Comparison of ENCODE assay signal across 21 mouse cellular contexts in genomic region chr11:116247502-116248222, GRCm38 (mm10). TPM values are rescaled to one million over a fixed set of nuclear protein-coding genes. Genes with fewer than 3 reads are reported as not detected.
DNase-seq lines count a peak whose midpoint lies in the region; ATAC-seq and TF ChIP-seq lines count a peak whose summit lies in the region.
"Had no signal": no experiment of that assay in that cellular context is flagged by ENCODE, and none has a peak within 500 bp of the region (broad histone marks: within the 10 kb centered on the region; RNA-seq: fewer than 3 reads in every experiment).

No protein-coding gene starts in this region.

- peaks cover 68% of the 10 kb centered on the region for H3K36me3 ChIP-seq in lung, postnatal 0 days (ENCODE audit: insufficient read depth, low read length)

- TF ChIP-seq EP300 in lung, postnatal 0 days (IDR thresholded peaks at IDR 0.05): no peak; the same call in 1 of the 2 replicates

- TF ChIP-seq POLR2A in lung, adult 2 months (IDR thresholded peaks at IDR 0.05; ENCODE audit: borderline replicate concordance, extremely low read depth, low read depth, low read length): no peak

- no peak overlapping the region for H3K9ac ChIP-seq in lung, postnatal 0 days (replicated peaks; ENCODE audit: low read depth)
- H3K9ac ChIP-seq: forebrain, embryonic 12.5 days; heart, embryonic 15.5 days; limb, embryonic 12.5 days; neural tube, embryonic 13.5 days had no signal

- DNase-seq in lung, postnatal 0 days (ENCODE audit: low spot score): peak; percentile 83
- DNase-seq in lung, adult 2 months: no peak
- DNase-seq in gonadal fat pad, adult 2 months (ENCODE audit: low read depth): peak; percentile 65
- peak; percentile 60 to 75 for DNase-seq in kidney, postnatal 25 days
- no peak for DNase-seq in layer of hippocampus, adult 2 months (ENCODE audit: low spot score in 2 of 2)
- DNase-seq in adrenal gland, postnatal 36 days: no peak
- DNase-seq in thymus, postnatal 10 days (ENCODE audit: low spot score in 2 of 2): no peak
- DNase-seq: cerebellum, postnatal 36 days; heart, adult 11 months; layer of hippocampus, postnatal 36 days; right cerebral cortex, postnatal 25 days had no signal

- no peaks in the 10 kb centered on the region for H3K9me3 ChIP-seq in lung, postnatal 0 days (ENCODE audit: low read length)
- H3K9me3 ChIP-seq: forebrain, embryonic 12.5 days; heart, embryonic 15.5 days; hindbrain, embryonic 10.5 days; limb, embryonic 12.5 days; neural tube, embryonic 13.5 days had no signal

- 0 out of 2 replicates have a peak overlapping the region, but pooled peaks have one; percentile 9 for H3K27ac ChIP-seq in lung, postnatal 0 days (ENCODE audit: low read length)
- H3K27ac ChIP-seq in layer of hippocampus, adult 2 months: no peak overlapping the region
- H3K27ac ChIP-seq: forebrain, embryonic 12.5 days; heart, embryonic 15.5 days; hindbrain, embryonic 10.5 days; limb, embryonic 12.5 days; neural tube, embryonic 13.5 days had no signal

- H3K4me2 ChIP-seq in lung, postnatal 0 days (replicated peaks; ENCODE audit: low read depth, low read length): no peak overlapping the region
- H3K4me2 ChIP-seq: forebrain, embryonic 12.5 days; heart, embryonic 15.5 days; limb, embryonic 12.5 days; neural tube, embryonic 13.5 days had no signal

- WGBS in lung, postnatal 0 days: 56% methylated on average over 14 of the region's 14 CpGs
- WGBS in lung, adult 2 months: 72% methylated on average over 14 of the region's 14 CpGs

- peak; percentile 95 for ATAC-seq in lung, postnatal 0 days
- ATAC-seq: activated CD4-positive, CD25-positive, alpha-beta regulatory T cell, adult 4 months; CD4-positive, CD25-positive, alpha-beta regulatory T cell, adult 4 months had no signal

- no peaks in the 10 kb centered on the region for H3K4me1 ChIP-seq in lung, postnatal 0 days (ENCODE audit: insufficient read depth, low read depth, low read length)
- H3K4me1 ChIP-seq in lung, adult 2 months (ENCODE audit: control insufficient read depth, insufficient read depth, low read length): no peaks in the 10 kb centered on the region
- H3K4me1 ChIP-seq: forebrain, embryonic 12.5 days; limb, embryonic 12.5 days; neural tube, embryonic 13.5 days had no signal

- no peak overlapping the region for H3K4me3 ChIP-seq in lung, postnatal 0 days (ENCODE audit: low read depth, low read length)
- H3K4me3 ChIP-seq in lung, adult 2 months (replicated peaks; ENCODE audit: extremely low read depth, low read depth, low read length): no peak overlapping the region
- H3K4me3 ChIP-seq in layer of hippocampus, adult 2 months: no peak overlapping the region
- H3K4me3 ChIP-seq: forebrain, embryonic 12.5 days; heart, embryonic 15.5 days; hindbrain, embryonic 10.5 days; limb, embryonic 12.5 days; neural tube, embryonic 13.5 days had no signal

- no peaks in the 10 kb centered on the region for H3K27me3 ChIP-seq in lung, postnatal 0 days (replicated peaks; ENCODE audit: insufficient read depth, low read length)
- H3K27me3 ChIP-seq: forebrain, embryonic 12.5 days; heart, embryonic 15.5 days; limb, embryonic 12.5 days; neural tube, embryonic 13.5 days had no signal

- TF ChIP-seq CTCF in lung, postnatal 0 days (IDR thresholded peaks at IDR 0.05): no peak
- TF ChIP-seq CTCF in lung, adult 2 months (IDR thresholded peaks at IDR 0.05; ENCODE audit: insufficient read depth, low read length): no peak
- TF ChIP-seq CTCF in layer of hippocampus, adult 2 months (conservative IDR thresholded peaks at IDR 0.05): no peak

RNA-seq across cellular contexts. Expression of gene Evpl, which starts 9.8 kb away (rescaled TPM):
- 2.9 and 4.2 TPM in 2 replicates for polyA plus RNA-seq in lung, postnatal 0 days (2015; fragmentation: Nextera tagmentation; extraction: Ambion mirVana)
- polyA plus RNA-seq in lung, adult 2 months (2012; rRNA removed): 3.6 and 16.8 TPM in 2 replicates
- polyA plus RNA-seq in gonadal fat pad, adult 2 months (2012; rRNA removed): 1.2 TPM in 2 replicates
- under 1 TPM; 0.67 to 0.93 TPM for total RNA-seq in layer of hippocampus, adult 2 months (2021)
- total RNA-seq in adrenal gland, postnatal 36 days (2021): under 1 TPM; 0.70 to 0.82 TPM
- total RNA-seq: monocyte, adult 5-6 weeks had no signal
- polyA plus RNA-seq: activated CD4-positive, CD25-positive, alpha-beta regulatory T cell, adult 4 months; CD4-positive, CD25-positive, alpha-beta regulatory T cell, adult 4 months had no signal

RNA-seq across cellular contexts. Expression of gene Srp68, which starts 26.4 kb away (rescaled TPM):
- polyA plus RNA-seq in lung, postnatal 0 days (2015; fragmentation: Nextera tagmentation; extraction: Ambion mirVana): 43.0 and 47.4 TPM in 2 replicates
- 29.7 and 42.9 TPM in 2 replicates for polyA plus RNA-seq in lung, adult 2 months (2012; rRNA removed)
- polyA plus RNA-seq in gonadal fat pad, adult 2 months (2012; rRNA removed): 61.9 and 64.0 TPM in 2 replicates
- total RNA-seq in layer of hippocampus, adult 2 months (2021): 10 to 100 TPM; 63.7 to 64.1 TPM
- total RNA-seq in adrenal gland, postnatal 36 days (2021): 10 to 100 TPM; 77.4 to 81.8 TPM

RNA-seq across cellular contexts. Expression of gene Galr2, which starts 33.1 kb away (rescaled TPM):
- polyA plus RNA-seq in lung, postnatal 0 days (2015; fragmentation: Nextera tagmentation; extraction: Ambion mirVana): 0.11 TPM in 1 of 2 replicates, not detected in the other
- 0.10 and 0.18 TPM in 2 replicates for polyA plus RNA-seq in lung, adult 2 months (2012; rRNA removed)
- 3.9 and 6.5 TPM in 2 replicates for polyA plus RNA-seq in gonadal fat pad, adult 2 months (2012; rRNA removed)
- not detected for total RNA-seq in layer of hippocampus, adult 2 months (2021)
- not detected for total RNA-seq in adrenal gland, postnatal 36 days (2021)
- total RNA-seq: layer of hippocampus, postnatal 36 days; megakaryocyte-erythroid progenitor cell, adult 5-6 weeks; monocyte, adult 5-6 weeks had no signal
- polyA plus RNA-seq: activated CD4-positive, CD25-positive, alpha-beta regulatory T cell, adult 4 months; CD4-positive, CD25-positive, alpha-beta regulatory T cell, adult 4 months; limb, embryonic 12.5 days; liver, embryonic 16.5 days had no signal

RNA-seq across cellular contexts. Expression of gene Acox1, which starts 48.8 kb away (rescaled TPM):
- 31.7 and 33.5 TPM in 2 replicates for polyA plus RNA-seq in lung, postnatal 0 days (2015; fragmentation: Nextera tagmentation; extraction: Ambion mirVana)
- 45.6 and 67.9 TPM in 2 replicates for polyA plus RNA-seq in lung, adult 2 months (2012; rRNA removed)
- 174 and 195 TPM in 2 replicates for polyA plus RNA-seq in gonadal fat pad, adult 2 months (2012; rRNA removed)
- 100 to 1,000 TPM; 124 to 126 TPM for total RNA-seq in layer of hippocampus, adult 2 months (2021)
- total RNA-seq in adrenal gland, postnatal 36 days (2021): 100 to 1,000 TPM; 170 to 228 TPM

RNA-seq across cellular contexts. Expression of gene Ten1, which starts 49.0 kb away (rescaled TPM):
- 74.7 and 79.0 TPM in 2 replicates for polyA plus RNA-seq in lung, postnatal 0 days (2015; fragmentation: Nextera tagmentation; extraction: Ambion mirVana)
- polyA plus RNA-seq in lung, adult 2 months (2012; rRNA removed): 26.9 and 29.3 TPM in 2 replicates
- 49.9 and 51.0 TPM in 2 replicates for polyA plus RNA-seq in gonadal fat pad, adult 2 months (2012; rRNA removed)
- 10 to 100 TPM; 39.6 to 40.1 TPM for total RNA-seq in layer of hippocampus, adult 2 months (2021)
- total RNA-seq in adrenal gland, postnatal 36 days (2021): 10 to 100 TPM; 20.0 to 28.5 TPM

Comparison
In these comparisons a context has a peak if more than half of its experiments do, and no peak if none do; other contexts are left out.
1. DNase-seq: peak in lung, postnatal 0 days (single experiment), gonadal fat pad, adult 2 months (single experiment) and kidney, postnatal 25 days (2 of 2); none in lung, adult 2 months (single experiment), layer of hippocampus, adult 2 months (0 of 2), adrenal gland, postnatal 36 days (0 of 2) and thymus, postnatal 10 days (0 of 2).